9 mouse cellular contexts compared by ENCODE assay signal in the genomic region with DNA sequence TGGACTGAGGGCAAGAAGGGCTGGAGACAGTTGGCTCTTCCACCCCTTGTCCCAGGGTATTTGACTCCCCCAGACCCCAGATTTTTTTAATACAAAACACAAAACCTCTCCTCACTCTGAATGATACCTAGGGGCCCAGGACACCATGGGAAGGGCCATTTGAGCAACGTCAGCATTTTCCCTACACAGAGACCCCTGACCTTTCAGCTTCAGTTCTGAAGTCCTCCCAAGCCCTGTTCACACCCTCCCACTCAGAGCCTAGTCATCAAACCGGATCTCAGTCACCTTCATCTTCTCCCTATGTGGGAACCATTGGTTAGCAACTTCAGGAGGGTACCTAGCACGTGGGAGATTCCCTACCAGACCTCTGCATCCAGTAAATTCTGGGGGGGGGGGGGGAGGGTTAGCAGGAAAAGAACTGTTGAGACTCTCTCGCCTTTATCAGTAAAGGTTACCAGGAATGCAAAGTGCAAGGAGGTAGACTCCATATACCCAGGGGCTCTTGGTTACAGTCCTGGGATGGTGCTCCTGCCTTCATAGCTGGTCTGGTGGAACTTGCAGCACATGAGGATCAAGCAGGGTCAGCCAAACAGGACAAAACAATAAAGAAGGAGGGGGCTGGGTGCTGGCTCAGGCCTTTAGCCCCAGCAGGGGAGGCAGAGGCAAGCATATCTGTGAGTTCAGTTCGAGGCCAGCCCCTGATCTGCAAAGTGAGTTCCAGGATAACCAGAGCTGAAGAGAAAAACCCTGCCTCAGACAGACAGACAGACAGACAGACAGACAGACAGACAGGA. TPM values are rescaled to one million over a fixed set of nuclear protein-coding genes. Genes with fewer than 3 reads are reported as not detected.
A peak's percentile ranks its signal among the peaks of the same experiment; 100 is the strongest.
DNase-seq lines count a peak whose midpoint lies in the region; ATAC-seq and TF ChIP-seq lines count a peak whose summit lies in the region.
"Had no signal": no experiment of that assay in that cellular context is flagged by ENCODE, and none has a peak within 500 bp of the region (broad histone marks: within the 10 kb centered on the region; RNA-seq: fewer than 3 reads in every experiment).

No protein-coding gene starts in this region.

- ATAC-seq in liver, embryonic 11.5 days (replicated peaks; ENCODE audit: low FRiP score): no peak
- no peak for ATAC-seq in embryonic facial prominence, embryonic 15.5 days (ENCODE audit: insufficient number of reproducible peaks, low FRiP score, low TSS enrichment, low read depth)
- 0 out of 2 replicates have a peak, but pooled peaks have one; percentile 3 for ATAC-seq in intestine, embryonic 15.5 days

- no peak overlapping the region for H3ac ChIP-seq in myocyte (ENCODE audit: control insufficient read depth, insufficient read length)

- H3K79me2 ChIP-seq in myocyte (ENCODE audit: control insufficient read depth, insufficient read depth): peaks cover 4% of the 10 kb centered on the region

- TF ChIP-seq CTCF in cerebellum, adult 2 months (IDR thresholded peaks at IDR 0.05; ENCODE audit: borderline replicate concordance, insufficient read depth, low read depth, low read length): no peak

- WGBS in liver, embryonic 11.5 days: 9% methylated on average over 5 of the region's 5 CpGs
- WGBS in embryonic facial prominence, embryonic 15.5 days: 23% methylated on average over 5 of the region's 5 CpGs
- 24% methylated on average over 5 of the region's 5 CpGs for WGBS in intestine, embryonic 15.5 days
- WGBS in cerebellum, adult 2 months: 32% methylated on average over 5 of the region's 5 CpGs

- H3K27me3 ChIP-seq in liver, embryonic 11.5 days (replicated peaks; ENCODE audit: control insufficient read depth, insufficient read depth, low read length): no peaks in the 10 kb centered on the region; the same call in 1 of the 2 replicates
- H3K27me3 ChIP-seq in embryonic facial prominence, embryonic 15.5 days: no peaks in the 10 kb centered on the region
- H3K27me3 ChIP-seq in intestine, embryonic 15.5 days (replicated peaks): no peaks in the 10 kb centered on the region
- no peaks in the 10 kb centered on the region for H3K27me3 ChIP-seq in myocyte (ENCODE audit: control insufficient read depth, insufficient read depth, insufficient read length)
- H3K27me3 ChIP-seq in cerebellum, adult 2 months (ENCODE audit: control insufficient read depth, insufficient read depth, low read length): no peaks in the 10 kb centered on the region

- no peak overlapping the region for H3K4me3 ChIP-seq in liver, embryonic 11.5 days (ENCODE audit: low read depth, low read length)
- H3K4me3 ChIP-seq in embryonic facial prominence, embryonic 15.5 days (replicated peaks): no peak overlapping the region
- no peak overlapping the region for H3K4me3 ChIP-seq in intestine, embryonic 15.5 days (replicated peaks)
- no peak overlapping the region for H3K4me3 ChIP-seq in myocyte
- H3K4me3 ChIP-seq in cerebellum, adult 2 months (replicated peaks; ENCODE audit: insufficient read depth, low read depth, low read length): no peak overlapping the region

- no peaks in the 10 kb centered on the region for H3K9me3 ChIP-seq in liver, embryonic 11.5 days (ENCODE audit: control insufficient read depth, low read length)
- no peaks in the 10 kb centered on the region for H3K9me3 ChIP-seq in embryonic facial prominence, embryonic 15.5 days (replicated peaks)
- no peaks in the 10 kb centered on the region for H3K9me3 ChIP-seq in intestine, embryonic 15.5 days

- no peak for TF ChIP-seq POLR2A in myocyte (IDR thresholded peaks at IDR 0.05; ENCODE audit: insufficient read length, low read depth)
- no peak for TF ChIP-seq POLR2A in cerebellum, adult 2 months (IDR thresholded peaks at IDR 0.05; ENCODE audit: borderline replicate concordance, insufficient read depth, low read length)

- no peak for DNase-seq in liver, embryonic 11.5 days (ENCODE audit: low spot score)
- DNase-seq in liver: no peak
- no peak for DNase-seq in cerebellum, adult 2 months
- no peak for DNase-seq in left cerebral cortex, adult 8-10 months (ENCODE audit: low spot score in 2 of 2)
- no peak for DNase-seq in frontal cortex, postnatal 14 days (ENCODE audit: low spot score in 2 of 2)

- H3K4me2 ChIP-seq in liver, embryonic 11.5 days: peak overlapping the region; percentile 60
- H3K4me2 ChIP-seq in embryonic facial prominence, embryonic 15.5 days (replicated peaks): peak overlapping the region; percentile 48
- H3K4me2 ChIP-seq in intestine, embryonic 15.5 days (replicated peaks): peak overlapping the region; percentile 60
- peak overlapping the region; percentile 55 for H3K4me2 ChIP-seq in myocyte (ENCODE audit: low read depth)

- H3K9ac ChIP-seq in liver, embryonic 11.5 days (ENCODE audit: low read depth, low read length): no peak overlapping the region
- H3K9ac ChIP-seq in embryonic facial prominence, embryonic 15.5 days: no peak overlapping the region
- peak overlapping the region; percentile 23; the same call in 1 of the 2 replicates for H3K9ac ChIP-seq in intestine, embryonic 15.5 days

- 0 out of 2 replicates have a peak overlapping the region, but pooled peaks have one; percentile 43 for H3K27ac ChIP-seq in liver, embryonic 11.5 days (ENCODE audit: low read depth, low read length)
- H3K27ac ChIP-seq in embryonic facial prominence, embryonic 15.5 days (replicated peaks): peak overlapping the region; percentile 82; the same call in 1 of the 2 replicates
- no peak overlapping the region for H3K27ac ChIP-seq in intestine, embryonic 15.5 days
- H3K27ac ChIP-seq in cerebellum, adult 2 months (ENCODE audit: insufficient read depth, low read length): no peak overlapping the region
- H3K27ac ChIP-seq: macrophage had no signal

- H3K36me3 ChIP-seq in liver, embryonic 11.5 days (ENCODE audit: control insufficient read depth, insufficient read depth, low read length): peaks cover 20% of the 10 kb centered on the region
- peaks cover 19% of the 10 kb centered on the region for H3K36me3 ChIP-seq in embryonic facial prominence, embryonic 15.5 days
- peaks cover 15% of the 10 kb centered on the region for H3K36me3 ChIP-seq in intestine, embryonic 15.5 days
- peaks cover 23% of the 10 kb centered on the region for H3K36me3 ChIP-seq in myocyte (ENCODE audit: control insufficient read depth, insufficient read depth)

- peaks cover 42% of the 10 kb centered on the region for H3K4me1 ChIP-seq in liver, embryonic 11.5 days (replicated peaks; ENCODE audit: control insufficient read depth, insufficient read depth, low read length)
- peaks cover 59% of the 10 kb centered on the region for H3K4me1 ChIP-seq in embryonic facial prominence, embryonic 15.5 days
- peaks cover 49% of the 10 kb centered on the region for H3K4me1 ChIP-seq in intestine, embryonic 15.5 days (replicated peaks)
- H3K4me1 ChIP-seq in cerebellum, adult 2 months (ENCODE audit: control insufficient read depth, insufficient read depth, low read length): peaks cover 9% of the 10 kb centered on the region

TF ChIP-seq in myocyte, 11 proteins besides CTCF, POLR2A, EP300 and RAD21:
- TF ChIP-seq USF1 (IDR thresholded peaks at IDR 0.05; ENCODE audit: low read depth) (no peak), POLR2AphosphoS2 (IDR thresholded peaks at IDR 0.05; ENCODE audit: insufficient read length, low read depth) (peak; percentile 64)

RNA-seq across cellular contexts. Expression of gene Trim8, which starts 17.5 kb away (rescaled TPM):
- 22.9 and 24.1 TPM in 2 replicates for polyA plus RNA-seq in liver, embryonic 11.5 days (2014; fragmentation: Nextera tagmentation; extraction: Ambion mirVana)
- 20.7 and 21.7 TPM in 2 replicates for polyA plus RNA-seq in embryonic facial prominence, embryonic 15.5 days (2015; fragmentation: Nextera tagmentation; extraction: Ambion mirVana)
- polyA plus RNA-seq in intestine, embryonic 15.5 days (2015; fragmentation: Nextera tagmentation; extraction: Ambion mirVana): 16.4 and 17.3 TPM in 2 replicates
- polyA plus RNA-seq in myocyte (2012; fragmentation: generic; extraction: Trizol): 42.3 TPM
- polyA plus RNA-seq in cerebellum, adult 2 months (2012; rRNA removed): 40.3 and 43.4 TPM in 2 replicates
- 100 to 1,000 TPM; 103 to 108 (median 104) TPM for total RNA-seq in left cerebral cortex, adult 8-10 months (2022)

RNA-seq across cellular contexts. Expression of gene Arl3, which starts 54.0 kb away (rescaled TPM):
- polyA plus RNA-seq in liver, embryonic 11.5 days (2014; fragmentation: Nextera tagmentation; extraction: Ambion mirVana): 42.6 and 50.5 TPM in 2 replicates
- 149 TPM in 2 replicates for polyA plus RNA-seq in embryonic facial prominence, embryonic 15.5 days (2015; fragmentation: Nextera tagmentation; extraction: Ambion mirVana)
- 69.9 and 72.4 TPM in 2 replicates for polyA plus RNA-seq in intestine, embryonic 15.5 days (2015; fragmentation: Nextera tagmentation; extraction: Ambion mirVana)
- polyA plus RNA-seq in myocyte (2012; fragmentation: generic; extraction: Trizol): 81.9 TPM
- 205 and 227 TPM in 2 replicates for polyA plus RNA-seq in cerebellum, adult 2 months (2012; rRNA removed)
- 100 to 1,000 TPM in 3 of 4 experiments, 10 to 100 TPM in 1; 94.2 to 133 (median 116) TPM for total RNA-seq in left cerebral cortex, adult 8-10 months (2022)

RNA-seq across cellular contexts. Expression of gene Sfxn2, which starts 54.1 kb away (rescaled TPM):
- 24.7 and 26.2 TPM in 2 replicates for polyA plus RNA-seq in liver, embryonic 11.5 days (2014; fragmentation: Nextera tagmentation; extraction: Ambion mirVana)
- 21.8 and 21.9 TPM in 2 replicates for polyA plus RNA-seq in embryonic facial prominence, embryonic 15.5 days (2015; fragmentation: Nextera tagmentation; extraction: Ambion mirVana)
- polyA plus RNA-seq in intestine, embryonic 15.5 days (2015; fragmentation: Nextera tagmentation; extraction: Ambion mirVana): 18.2 and 20.5 TPM in 2 replicates
- polyA plus RNA-seq in myocyte (2012; fragmentation: generic; extraction: Trizol): 0.62 TPM
- 7.0 and 7.7 TPM in 2 replicates for polyA plus RNA-seq in cerebellum, adult 2 months (2012; rRNA removed)
- total RNA-seq in left cerebral cortex, adult 8-10 months (2022): 1 to 10 TPM; 4.3 to 5.6 (median 4.8) TPM

Comparison
In these comparisons a context has a peak if more than half of its experiments do, and no peak if none do; other contexts are left out.
1. H3K27ac ChIP-seq: peak in liver, embryonic 11.5 days (single experiment) and embryonic facial prominence, embryonic 15.5 days (single experiment); none in intestine, embryonic 15.5 days (single experiment) and cerebellum, adult 2 months (single experiment).
2. Peak in every context shown above with its lines, with median percentiles within 50 percentile points of each other: H3K4me2 ChIP-seq.